Mouse (Mus musculus) embryo, embryonic 9.5 days (tissue): ENCODE results near the gene Plekhg2.
"Not testable (repeated sequence)": the region's sequence is repeated elsewhere in the genome, so short reads cannot be mapped to it uniquely, and the experiment has no call there.

ENCODE experiments used
- DNase-seq: peaks from one replicate; pipeline ENCODE4 v3.0.0-alpha.2; 2017; ENCODE audit errors: extremely low spot score

The Plekhg2 gene

GRCm38 (mm10) chr7:28372251-28373108, at the start of gene Plekhg2:
Gene Plekhg2, minus strand, starts transcription at chr7:28372599.
- DNase-seq, result peak; percentile 99

GRCm38 (mm10) chr7:28419416-28419815, 47.0 kb upstream of the Plekhg2 start:
- no peak for DNase-seq

DNA sequence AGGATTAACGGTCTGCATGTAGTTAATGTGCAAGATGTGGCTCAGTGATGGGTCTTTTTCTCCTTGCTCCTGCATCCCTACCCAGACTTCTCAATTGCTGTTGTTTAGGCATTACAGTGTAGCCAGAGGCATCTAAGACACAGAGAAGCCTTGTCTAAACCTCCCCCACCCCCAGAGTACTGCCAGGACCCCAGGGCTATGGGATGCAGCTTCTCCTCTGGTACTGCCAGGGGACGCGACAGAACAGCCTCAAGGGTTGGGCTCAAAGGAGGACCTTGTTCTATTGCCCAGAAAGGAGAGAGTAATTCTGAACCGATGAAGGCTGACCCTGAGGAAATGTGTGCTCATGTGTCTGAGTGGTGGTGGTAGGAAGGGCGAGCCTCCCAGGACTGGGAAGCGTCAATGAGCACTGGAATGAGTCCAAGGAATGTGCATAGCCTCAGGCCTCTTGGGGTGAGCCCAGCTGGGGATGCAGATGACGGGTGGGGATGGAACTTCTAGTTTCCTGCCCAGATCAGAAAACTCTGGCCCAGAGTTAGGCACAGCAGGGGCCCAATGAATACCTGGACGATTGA, 45.8 kb upstream of the Plekhg2 start:
- no peak for DNase-seq

- DNase-seq, result no peak
Measured at GRCm38 (mm10) chr7:28417368-28417767, 45.0 kb upstream of the Plekhg2 start.

DNA sequence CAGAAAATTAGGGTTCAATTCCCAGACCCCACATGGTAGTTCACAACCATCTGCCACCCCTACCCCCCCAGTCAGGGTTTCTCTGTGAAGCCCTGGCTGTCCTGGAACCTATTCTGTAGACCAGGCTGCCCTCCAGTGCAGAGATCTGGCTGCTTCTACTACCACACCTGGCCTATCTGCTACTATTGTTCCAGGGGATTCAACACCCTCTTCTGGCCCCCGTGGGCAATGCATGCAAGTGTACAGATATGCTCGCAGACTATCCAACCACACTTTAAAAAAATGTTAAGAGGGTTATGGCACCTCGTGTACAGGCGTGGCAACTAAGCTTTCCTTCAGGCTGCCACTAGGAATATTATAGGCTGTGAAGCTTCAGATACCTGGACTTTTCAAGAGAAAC, 40.4 kb upstream of the Plekhg2 start:
- no peak for DNase-seq

DNA sequence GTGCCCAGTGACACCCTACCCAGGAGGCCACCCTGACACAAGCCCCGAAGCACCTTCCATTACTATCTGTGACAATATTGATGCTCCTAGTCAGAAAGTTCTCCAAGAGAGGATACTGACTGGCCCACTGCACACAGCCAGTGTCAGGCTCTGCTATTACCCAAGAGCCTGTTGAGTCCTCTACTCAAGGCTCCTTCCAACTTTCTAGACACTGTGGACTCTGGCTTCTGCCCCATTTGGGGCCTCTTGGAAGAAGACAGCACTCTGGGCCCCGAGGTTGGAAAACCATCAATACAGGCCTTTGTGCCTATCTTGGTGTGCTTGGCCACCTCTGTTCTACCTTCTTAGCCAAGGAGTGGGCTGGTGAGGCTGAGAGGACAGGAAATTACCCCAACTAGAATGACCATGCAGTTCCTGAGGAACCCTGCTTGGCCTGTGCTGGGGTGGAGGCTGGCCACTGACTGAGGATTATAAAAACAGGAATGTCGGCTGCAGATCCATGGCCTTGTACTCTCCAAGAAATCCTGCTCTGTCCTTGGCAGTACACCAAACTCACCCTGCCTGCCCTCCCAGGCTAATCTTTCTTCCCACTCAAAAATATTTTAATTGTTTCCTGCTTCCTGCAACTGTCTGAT, 38.6 kb upstream of the Plekhg2 start:
- DNase-seq, result no peak

DNA sequence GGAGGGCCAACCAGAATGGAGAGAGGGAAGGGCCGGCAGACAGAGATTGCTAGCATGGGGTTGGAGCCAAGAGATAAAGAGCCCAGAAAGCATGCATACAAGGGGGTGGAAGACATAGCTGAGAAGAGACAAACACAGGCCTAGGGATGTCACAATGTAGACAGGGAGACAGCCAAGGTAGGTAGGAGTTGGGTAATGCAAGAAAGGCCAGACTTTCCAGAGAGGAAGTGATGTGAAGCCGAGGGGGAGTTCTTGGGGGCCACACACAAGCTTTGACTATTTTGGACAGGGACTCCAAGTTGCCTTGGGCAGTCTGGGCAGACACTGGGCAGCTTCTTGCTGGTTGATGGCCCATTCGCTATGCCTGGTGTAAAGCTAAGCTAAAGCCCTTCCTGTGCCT, 29.5 kb upstream of the Plekhg2 start:
- DNase-seq, result no peak

GRCm38 (mm10) chr7:28401030-28401429, 28.6 kb upstream of the Plekhg2 start:
- no peak for DNase-seq

GRCm38 (mm10) chr7:28398696-28399340, 26.4 kb upstream of the Plekhg2 start:
- DNase-seq, result no peak

- DNase-seq, result no peak
Measured at GRCm38 (mm10) chr7:28398000-28398399, 25.6 kb upstream of the Plekhg2 start.

GRCm38 (mm10) chr7:28395425-28395824, 23.0 kb upstream of the Plekhg2 start:
- no peak for DNase-seq

GRCm38 (mm10) chr7:28393272-28393951, 21.0 kb upstream of the Plekhg2 start:
- no peak for DNase-seq

GRCm38 (mm10) chr7:28392429-28393271, 20.3 kb upstream of the Plekhg2 start, which contains the start of the genes Med29 and Paf1:
Gene Med29, minus strand, starts transcription at chr7:28392708.
Gene Paf1, plus strand, starts transcription at chr7:28392951.
- DNase-seq, result peak; percentile 94

DNA sequence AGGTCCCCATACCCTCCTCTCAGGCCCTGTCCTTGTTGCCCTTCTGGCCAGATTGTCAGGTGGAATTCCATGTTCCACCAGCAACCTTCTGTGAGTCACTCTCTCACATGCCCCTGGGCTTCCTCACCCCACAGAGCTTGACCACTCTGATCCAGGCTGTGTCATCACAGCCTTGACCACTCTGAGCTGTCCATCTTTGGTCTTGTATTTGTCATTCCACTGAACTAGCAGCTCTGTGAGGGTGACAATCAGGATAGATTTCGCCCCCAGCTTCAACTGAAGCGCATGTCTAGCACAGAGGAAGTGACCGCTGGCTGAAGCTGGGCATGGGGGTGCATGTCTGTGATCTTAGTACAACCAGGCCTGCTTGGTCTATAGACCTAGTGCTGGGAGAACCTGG, 17.9 kb upstream of the Plekhg2 start:
- no peak for DNase-seq

DNA sequence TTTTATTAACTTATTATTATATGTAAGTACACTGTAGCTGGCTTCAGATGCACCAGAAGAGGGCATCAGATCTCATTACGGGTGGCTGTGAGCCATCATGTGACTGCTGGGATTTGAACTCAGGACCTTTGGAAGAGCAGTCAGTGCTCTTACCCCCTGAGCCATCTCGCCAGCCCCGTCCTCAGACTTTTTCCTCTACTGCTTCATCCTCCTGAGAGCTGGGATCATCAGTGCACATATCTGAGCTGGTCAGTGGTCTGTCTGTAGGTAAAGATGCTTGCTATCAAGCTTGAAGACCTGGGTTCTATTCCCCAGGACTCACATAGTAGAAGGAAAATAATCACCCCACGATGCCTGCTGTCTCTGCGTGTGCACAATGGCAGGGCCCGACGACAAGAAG, 15.0 kb upstream of the Plekhg2 start:
- not testable (repeated sequence) for DNase-seq

DNA sequence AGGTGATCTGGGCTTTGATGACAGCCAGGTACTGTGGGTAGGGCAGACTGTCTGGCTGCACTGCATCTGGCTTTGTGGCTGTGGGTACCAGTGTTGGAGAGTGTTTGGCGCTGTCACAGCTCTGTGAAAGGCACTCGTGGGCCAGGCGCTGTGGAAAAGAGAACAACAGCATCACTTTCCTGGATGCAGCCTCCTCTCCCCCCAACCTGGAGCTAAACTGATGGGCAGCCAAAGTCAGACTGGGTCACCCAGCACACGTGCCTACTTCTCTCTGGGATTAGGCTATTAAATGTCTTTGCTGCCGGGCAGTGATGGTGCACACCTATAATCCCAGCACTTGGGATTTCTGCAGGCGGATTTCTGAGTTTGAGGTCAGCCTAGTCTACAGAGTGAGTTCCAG, 14.5 kb upstream of the Plekhg2 start:
- DNase-seq, result not testable (repeated sequence)

DNA sequence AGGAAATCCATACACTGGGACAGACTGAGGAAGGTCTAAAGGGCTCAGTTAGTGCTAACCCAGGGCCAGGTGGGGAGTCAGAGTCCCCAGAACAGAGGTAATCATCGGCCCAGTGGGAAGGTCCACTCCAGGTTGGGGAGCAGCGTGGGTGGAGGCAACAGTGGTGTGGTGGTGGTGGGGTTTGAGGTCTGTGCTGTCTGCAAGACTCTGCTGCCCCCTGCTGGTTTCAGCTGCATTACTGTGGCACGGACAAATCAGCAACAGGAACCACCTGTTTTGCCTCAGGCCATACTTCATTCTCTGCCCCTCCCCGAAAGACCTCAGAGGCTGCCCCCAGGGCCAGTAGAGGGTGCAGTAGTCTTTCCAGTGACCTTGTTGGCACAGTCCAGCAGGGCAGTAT, 14.1 kb upstream of the Plekhg2 start:
- DNase-seq, result peak; percentile 83

DNA sequence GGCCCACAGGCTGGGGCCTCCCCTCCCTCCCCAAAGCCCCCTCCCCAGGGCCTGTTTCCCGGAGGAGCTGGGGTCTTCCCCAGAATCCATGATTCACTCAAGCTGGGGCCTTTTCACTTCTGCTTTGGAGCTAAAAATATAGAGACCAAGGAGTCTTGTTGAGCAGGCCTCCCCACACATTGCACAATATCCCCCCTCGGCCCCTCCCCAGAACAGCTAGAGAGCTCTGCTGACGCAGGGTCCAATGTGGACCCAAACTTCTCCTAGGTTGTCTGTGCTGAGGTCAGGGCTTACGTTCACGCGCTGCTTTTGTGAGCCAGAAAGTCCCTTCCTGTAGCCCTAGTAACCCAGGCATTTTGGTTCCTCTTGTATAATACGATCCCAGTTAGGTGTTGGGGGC, 13.6 kb upstream of the Plekhg2 start:
- DNase-seq, result no peak

DNA sequence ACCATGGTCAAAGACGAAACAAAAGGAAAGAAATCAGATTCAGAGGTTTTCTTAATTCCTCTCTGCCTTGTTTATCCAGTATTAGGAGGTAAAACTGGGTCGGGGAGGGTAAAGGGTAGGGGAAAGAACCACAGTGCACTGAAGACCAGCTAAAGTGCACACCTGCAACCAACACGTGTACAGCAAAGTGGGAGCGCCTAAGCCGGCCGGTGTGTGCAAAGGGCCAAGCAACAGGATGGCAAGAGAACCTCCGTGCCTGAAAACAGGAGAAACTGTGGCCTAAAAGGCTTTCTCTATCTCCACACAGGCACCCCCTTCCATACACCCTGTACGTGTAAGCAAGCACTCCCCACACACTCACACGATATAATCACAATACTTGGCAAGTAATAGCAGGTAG, 12.8 kb upstream of the Plekhg2 start:
- DNase-seq, result no peak

DNA sequence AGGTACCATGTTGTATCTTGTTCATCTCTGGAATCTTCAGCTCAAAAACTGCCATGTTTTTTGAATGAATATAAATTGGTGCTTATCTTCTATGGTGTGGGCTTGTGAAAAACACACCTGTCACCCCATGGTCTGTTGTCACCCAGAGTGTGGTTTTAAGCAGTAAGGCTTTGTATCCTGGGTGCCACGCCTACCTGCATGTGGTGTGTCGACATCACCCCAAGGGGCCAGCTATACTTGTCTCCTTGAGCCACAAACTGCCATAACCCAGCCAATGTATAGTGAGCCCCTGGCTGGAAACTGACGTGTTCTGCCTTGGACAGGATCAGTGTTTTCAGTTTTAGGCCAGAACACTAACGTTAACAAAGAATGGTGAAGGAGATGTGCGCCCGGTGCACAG, 11.8 kb upstream of the Plekhg2 start:
- no peak for DNase-seq

GRCm38 (mm10) chr7:28383606-28384005, 11.2 kb upstream of the Plekhg2 start:
- no peak for DNase-seq
